Mouse (Mus musculus) C2C12 (cell line): ENCODE measurements around the gene Npc1l1.

Experiments
- CTCF ChIP-seq: IDR thresholded peaks from one replicate; pipeline ENCODE4 v1.5.1; 2011; ENCODE audit not compliant: control insufficient read depth, insufficient read depth, insufficient read length
- FOSL1 ChIP-seq: IDR thresholded peaks from one replicate; pipeline ENCODE4 v1.8.0; 2011; ENCODE audit warnings: mild to moderate bottlenecking, low read length; ENCODE audit not compliant: poor library complexity, insufficient read depth, severe bottlenecking
- MAX ChIP-seq: IDR thresholded peaks from one replicate; pipeline ENCODE4 v1.6.1; 2011; ENCODE audit warnings: mild to moderate bottlenecking, control low read depth
- MYOD1 ChIP-seq: IDR thresholded peaks from one replicate; pipeline ENCODE4 v1.6.1; 2011; ENCODE audit warnings: low read depth; ENCODE audit not compliant: control insufficient read depth, insufficient read length
- MYOG ChIP-seq: IDR thresholded peaks from one replicate; pipeline ENCODE4 v1.6.1; 2011; ENCODE audit not compliant: control insufficient read depth, insufficient read length; ENCODE audit errors: extremely low read depth
- USF1 ChIP-seq: IDR thresholded peaks from one replicate; pipeline ENCODE4 v1.6.1; 2011; ENCODE audit warnings: low read depth, mild to moderate bottlenecking, control low read depth, moderate library complexity

DNA sequence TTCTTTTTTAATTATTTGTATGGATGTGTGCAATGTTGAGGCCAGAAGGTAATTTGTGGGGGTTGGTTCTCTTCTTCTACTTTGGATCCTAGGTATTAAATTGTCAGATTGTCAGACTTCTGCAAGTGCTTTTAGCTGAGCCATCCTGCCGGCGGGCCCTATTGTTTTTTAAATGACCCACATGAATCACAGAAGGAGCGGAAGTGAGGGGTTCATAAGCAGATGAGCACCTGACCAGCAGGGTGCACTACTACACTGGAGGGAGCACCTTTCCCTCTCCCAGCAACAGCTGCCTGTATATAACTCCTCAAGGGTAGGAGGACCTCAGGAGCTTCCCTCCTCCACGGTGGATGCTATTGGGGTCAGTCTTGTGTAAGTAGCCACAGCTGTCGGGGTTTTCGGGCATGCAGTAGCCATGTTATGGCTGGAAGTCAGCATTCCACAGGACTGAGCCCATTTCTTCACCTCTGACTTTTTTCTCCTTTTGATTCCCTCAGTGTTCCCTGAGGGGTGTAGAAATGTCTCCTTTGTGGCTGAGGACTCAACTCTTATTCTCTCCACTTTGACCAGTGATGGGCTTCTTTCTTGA lies 49.0 kb downstream of the Npc1l1 start:
- TF ChIP-seq CTCF (no peak), FOSL1 (no peak), MAX (no peak), MYOD1 (no peak), MYOG (no peak), USF1 (no peak)
